Mouse (Mus musculus): ENCODE measurements around the gene Krt79.

The Krt79 gene

DNA sequence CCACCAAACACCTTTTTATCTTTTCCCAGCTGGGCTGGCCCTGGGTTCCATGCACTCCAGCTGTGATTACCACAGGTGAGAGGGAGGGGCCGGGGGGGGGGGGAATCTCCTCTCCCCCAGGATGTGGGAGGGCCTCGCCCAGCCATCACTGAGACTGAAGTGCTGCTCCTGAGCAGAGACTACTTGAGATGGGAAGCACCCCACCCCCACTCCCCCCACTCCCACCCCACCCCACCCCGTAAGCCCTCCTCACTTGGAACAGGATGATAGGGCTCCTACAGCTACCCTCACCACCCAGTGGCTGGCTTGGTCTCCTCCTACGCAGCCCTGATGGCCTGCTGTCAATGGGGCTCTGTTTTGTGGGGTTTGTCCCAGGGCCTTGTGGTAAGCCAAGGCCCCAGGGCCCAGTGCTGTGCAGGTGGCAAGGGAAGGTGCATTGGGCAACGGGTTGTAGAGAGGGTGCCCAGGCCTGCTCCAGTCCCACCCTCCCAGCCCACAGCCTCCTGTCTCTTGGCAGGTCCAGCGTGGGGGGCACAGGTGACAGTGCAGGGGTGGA is at the start of gene Krt79:
Gene Krt79, minus strand, starts transcription at position 51 of the 556 bp plus-strand sequence.
- no peak for DNase-seq (ENCODE audit: low spot score)

DNA sequence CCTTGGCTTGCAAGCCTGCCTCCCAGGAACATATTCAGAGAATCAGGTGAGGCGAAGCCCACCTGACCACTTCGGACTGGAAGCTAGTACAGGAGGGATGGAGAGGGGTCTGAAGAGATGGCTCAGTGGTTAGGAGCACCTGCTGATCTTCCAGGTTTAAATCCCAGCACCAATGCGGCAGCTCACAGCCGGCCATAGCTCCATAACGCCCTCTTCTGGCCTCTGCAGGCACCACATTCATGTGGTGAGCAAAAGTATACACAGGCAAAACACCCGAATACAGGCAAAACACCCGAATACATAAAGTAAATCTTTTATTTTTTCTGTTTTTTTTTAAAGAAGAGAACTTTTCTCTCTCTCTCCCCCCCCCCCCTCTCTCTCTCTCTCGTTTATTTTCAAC is 48.6 kb upstream of the Krt79 start:
- DNase-seq (ENCODE audit: low spot score): no peak

DNA sequence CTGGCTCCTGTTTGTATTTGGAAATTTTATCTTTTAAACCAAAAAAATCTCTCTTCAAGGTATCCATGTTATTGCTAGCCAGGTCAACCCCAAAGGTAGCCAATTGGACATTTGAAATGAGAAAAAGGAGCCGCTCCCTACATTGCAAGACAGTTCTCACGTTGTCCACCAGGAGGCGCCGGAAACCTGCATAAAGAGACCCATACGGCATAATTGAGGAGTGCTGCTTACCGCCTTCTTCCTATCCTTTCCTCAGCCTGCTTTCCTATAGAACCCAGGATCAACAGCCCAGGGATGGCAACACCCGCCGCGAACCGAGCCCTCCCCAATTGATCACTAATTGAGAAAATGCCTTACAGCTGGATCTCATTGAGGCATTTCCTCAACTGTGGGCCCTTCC is 48.0 kb upstream of the Krt79 start:
- DNase-seq (ENCODE audit: low spot score): peak; percentile 83

GRCm38 (mm10) chr15:101984746-101985145 is 44.6 kb upstream of the Krt79 start:
- no peak for DNase-seq (ENCODE audit: low spot score)

- DNase-seq (ENCODE audit: low spot score): peak; percentile 92
Observed at GRCm38 (mm10) chr15:101983949-101984601, 44.0 kb upstream of the Krt79 start.

GRCm38 (mm10) chr15:101983315-101983948 is 43.3 kb upstream of the Krt79 start:
- no peak for DNase-seq (ENCODE audit: low spot score)

DNA sequence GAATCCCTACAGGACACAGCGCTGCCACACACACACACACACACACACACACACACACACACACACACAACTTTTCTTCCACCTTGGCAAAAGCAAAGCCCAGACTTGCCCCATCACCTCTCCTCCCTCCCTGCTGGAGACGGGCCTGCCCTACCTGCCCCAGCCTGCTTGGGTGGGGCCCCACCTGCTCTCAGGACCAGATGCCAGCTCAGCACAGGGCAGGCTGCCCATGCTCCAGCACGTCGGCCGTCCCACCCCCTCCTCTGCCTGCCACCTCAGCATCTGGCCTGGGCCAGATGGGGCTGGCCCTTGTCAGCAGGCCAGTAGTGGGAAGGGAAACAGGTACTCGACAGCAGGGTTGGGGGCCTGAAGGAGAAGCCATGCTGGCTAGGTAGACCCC is 40.7 kb upstream of the Krt79 start:
- no peak for DNase-seq (ENCODE audit: low spot score)

GRCm38 (mm10) chr15:101977043-101977726 is 37.1 kb upstream of the Krt79 start:
- peak; percentile 66 for DNase-seq (ENCODE audit: low spot score)

GRCm38 (mm10) chr15:101976641-101977040 is 36.5 kb upstream of the Krt79 start:
- DNase-seq (ENCODE audit: low spot score): no peak

- no peak for DNase-seq (ENCODE audit: low spot score)
Observed at GRCm38 (mm10) chr15:101976023-101976422, 35.9 kb upstream of the Krt79 start.

GRCm38 (mm10) chr15:101974083-101974845 is 34.1 kb upstream of the Krt79 start:
- DNase-seq (ENCODE audit: low spot score): no peak

DNA sequence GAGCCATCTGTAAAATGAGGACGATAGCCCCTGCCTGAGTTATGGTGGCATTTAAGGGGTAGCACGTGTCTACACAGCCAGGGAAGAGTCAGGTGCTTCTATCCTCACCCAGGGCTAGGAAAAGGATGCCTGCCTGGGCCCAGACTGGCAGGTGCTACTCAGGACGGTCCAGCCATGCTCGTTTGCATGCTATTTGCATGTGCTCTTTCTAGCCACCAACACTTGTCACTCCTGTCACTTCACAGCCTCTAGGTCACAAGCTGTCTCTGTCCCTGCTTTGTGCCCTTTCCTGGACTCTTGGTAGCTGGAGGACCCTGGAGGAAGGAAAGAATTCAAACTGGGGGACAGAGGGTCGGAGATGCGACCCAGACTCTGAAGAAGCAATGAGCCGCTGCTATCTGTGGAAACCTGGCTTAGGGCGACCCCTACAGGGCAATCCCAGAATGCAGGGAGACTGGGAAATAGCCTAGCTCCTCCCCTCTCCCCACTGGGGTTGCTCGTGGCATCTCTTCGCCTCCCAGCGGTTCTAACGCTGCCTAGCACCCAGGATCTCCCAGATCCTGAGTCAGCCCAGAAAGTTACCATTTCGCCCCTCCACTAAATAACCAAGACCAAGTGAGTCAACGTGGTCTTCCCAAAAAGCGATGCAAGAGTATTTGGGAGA is 33.4 kb upstream of the Krt79 start:
- DNase-seq (ENCODE audit: low spot score): peak; percentile 83

GRCm38 (mm10) chr15:101970536-101970935 is 30.4 kb upstream of the Krt79 start:
- peak; percentile 38 for DNase-seq (ENCODE audit: low spot score)

DNA sequence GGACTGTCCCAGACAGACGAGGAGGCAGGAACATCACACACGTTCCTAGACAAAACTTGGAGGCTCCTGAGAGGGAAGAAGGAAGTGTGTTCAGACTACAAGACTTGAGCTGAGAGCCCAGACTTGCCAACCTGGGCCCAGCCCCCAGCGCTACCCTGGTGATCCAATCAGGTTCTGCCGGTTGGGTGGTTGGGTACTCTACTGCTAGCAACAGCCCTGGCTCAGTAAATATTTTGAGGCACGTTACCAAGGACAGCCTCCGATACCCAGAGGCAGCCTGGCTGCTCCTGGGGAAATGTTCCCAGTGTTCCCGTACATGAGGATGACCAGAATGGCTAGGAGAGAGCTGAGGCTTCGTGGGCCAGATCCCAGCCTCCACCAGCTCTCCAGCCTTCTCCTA is 26.7 kb upstream of the Krt79 start:
- DNase-seq (ENCODE audit: low spot score): no peak

DNA sequence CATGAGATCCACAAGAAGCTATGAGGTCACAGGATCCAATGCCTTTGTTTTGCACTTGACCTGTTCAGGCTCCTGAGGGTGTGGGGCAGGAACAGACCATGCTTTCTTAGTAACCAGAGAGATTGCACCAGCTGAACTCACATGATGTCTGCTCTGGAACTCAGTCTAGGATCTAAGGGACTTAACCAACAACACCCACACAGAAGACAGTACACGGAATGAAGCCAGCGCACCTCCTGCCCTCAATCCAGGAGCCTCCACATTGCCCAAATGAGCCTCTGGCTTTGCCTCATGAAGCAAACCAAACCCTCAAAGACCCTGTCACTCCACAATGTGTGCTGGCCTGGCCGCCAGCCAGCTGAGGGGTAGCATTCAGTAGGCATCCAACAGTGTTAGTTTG is 18.8 kb upstream of the Krt79 start:
- no peak for DNase-seq (ENCODE audit: low spot score)

DNA sequence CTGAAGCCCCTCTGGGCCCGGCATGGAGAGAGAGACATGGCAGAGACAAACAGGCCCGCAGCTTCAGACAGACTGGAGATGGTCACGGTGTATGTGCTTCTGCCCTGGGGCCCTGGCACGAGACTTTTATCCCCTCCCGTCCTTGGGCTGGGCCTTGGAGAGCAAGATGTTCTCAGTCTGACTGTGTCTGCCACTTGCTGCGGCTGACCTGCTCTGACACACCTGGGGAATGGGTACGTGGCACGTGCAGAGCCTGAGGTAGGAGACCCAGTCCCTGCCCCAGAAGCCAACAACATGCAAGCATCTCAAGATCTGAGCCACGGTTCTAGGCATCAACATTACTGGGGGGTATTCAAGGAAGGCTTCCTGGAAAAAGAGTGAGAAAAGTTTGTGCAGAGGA is 14.1 kb upstream of the Krt79 start, which contains the start of gene Krt78:
Gene Krt78, minus strand, starts transcription at position 101 of the 400 bp plus-strand sequence.
- no peak for DNase-seq (ENCODE audit: low spot score)

DNA sequence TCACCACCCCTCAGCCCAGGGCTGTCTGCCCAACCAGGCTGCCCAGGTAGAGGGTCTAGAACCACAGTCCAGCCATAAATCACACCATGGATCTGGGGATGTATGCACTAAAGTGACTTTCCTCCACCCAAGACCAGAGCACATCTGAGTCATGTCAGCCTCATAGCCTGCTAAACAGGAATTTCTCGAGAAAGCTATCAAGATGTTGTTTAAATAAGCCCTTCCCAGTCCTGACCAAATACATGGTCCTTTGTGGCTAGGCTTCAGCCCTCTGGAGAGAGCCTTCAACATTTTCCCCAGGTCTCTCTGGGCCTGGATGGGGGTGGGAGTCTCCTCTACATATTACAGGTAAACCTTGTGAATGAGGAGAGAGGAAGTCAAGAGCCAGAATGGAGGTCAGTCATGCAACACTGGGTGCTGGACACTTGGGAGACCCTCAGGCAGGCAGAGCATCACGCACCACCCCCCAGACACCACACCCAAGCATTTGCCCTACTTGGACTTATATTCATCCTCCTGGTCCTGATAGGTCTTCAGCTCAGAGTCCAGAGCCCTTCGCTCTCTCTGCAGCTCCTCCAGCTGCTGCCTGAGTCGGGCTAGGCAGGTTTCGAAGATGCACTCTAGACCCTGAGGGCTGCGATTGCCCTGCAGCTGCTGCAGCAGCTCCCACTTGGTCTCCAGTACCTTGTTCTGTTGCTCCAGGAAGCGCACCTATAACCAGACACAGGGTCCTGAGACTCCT is 12.8 kb upstream of the Krt79 start:
- DNase-seq (ENCODE audit: low spot score): no peak

GRCm38 (mm10) chr15:101945430-101945829 is 5.3 kb upstream of the Krt79 start:
- no peak for DNase-seq (ENCODE audit: low spot score)

GRCm38 (mm10) chr15:101941948-101942347 is 1.8 kb upstream of the Krt79 start:
- peak; percentile 11 for DNase-seq (ENCODE audit: low spot score)

DNA sequence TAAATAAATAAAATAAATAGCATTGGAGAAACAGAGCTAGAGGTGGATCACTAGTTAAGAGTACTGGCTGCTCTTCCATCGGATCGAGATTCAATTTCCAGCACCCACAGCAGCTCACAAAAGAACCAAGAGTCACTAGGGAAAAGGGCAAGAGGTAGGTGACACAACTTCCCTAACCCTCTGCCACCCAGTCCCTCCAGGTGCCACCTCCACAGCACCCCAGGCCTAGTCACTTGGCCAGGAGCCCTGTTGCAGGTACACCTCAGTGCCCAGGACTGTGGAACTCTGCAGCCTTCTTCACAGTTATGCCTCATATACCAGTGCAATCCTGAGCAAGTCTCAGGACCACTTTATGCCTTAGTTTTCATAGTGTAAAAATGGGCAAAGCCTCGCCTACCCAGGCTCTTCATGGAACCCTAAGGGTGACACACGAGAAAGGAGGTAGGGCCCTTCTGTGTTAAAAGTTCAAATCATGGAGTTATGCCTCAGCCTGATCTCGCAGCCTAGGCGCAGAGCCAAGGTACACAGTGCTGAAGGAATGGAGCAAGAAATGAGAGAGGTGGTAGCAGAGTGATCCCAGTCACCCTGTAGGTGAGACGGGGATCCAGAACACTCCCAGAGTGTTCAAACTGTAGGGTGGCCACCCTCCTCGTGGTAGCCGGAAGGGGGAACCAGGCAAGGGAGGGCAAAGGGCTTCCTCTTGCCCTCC is 1.4 kb downstream of the Krt79 start:
- DNase-seq (ENCODE audit: low spot score): no peak

Measured in yolk sac, embryonic 10.5 days (tissue).